Mouse (Mus musculus) hindbrain, embryonic 14.5 days (tissue): Measurements from ENCODE around the gene Atp1b1. TPM values are rescaled to one million over a fixed set of nuclear protein-coding genes. Genes with fewer than 3 reads are reported as not detected.
A peak's percentile ranks its signal among the peaks of the same experiment; 100 is the strongest.

Experiments
- ATAC-seq: fragments of 200-750 bp; cut with Nextera tagmentation; 2 replicates; pipeline ENCODE4 v1.8.0; 2017; ENCODE audit warnings: moderate number of reproducible peaks, mild to moderate bottlenecking, moderate TSS enrichment, moderate library complexity; ENCODE audit not compliant: low FRiP score
- DNase-seq: peaks from one replicate; pipeline ENCODE4 v3.0.0-alpha.2; 2015; ENCODE audit warnings: low spot score
- H3K27ac ChIP-seq: fragments of 300-500 bp; sonication (generic); 2 replicates; pipeline ENCODE4 v1.5.1; 2014; ENCODE audit warnings: mild to moderate bottlenecking, moderate library complexity
- H3K27me3 ChIP-seq: fragments of 300-500 bp; sonication (generic); 2 replicates; pipeline ENCODE4 v1.6.1; 2014; ENCODE audit warnings: mild to moderate bottlenecking, low read length, mixed read lengths; ENCODE audit not compliant: control insufficient read depth, insufficient read depth
- H3K36me3 ChIP-seq: fragments of 300-500 bp; sonication (generic); replicated peaks from 2 replicates; pipeline ENCODE4 v1.6.1; 2014; ENCODE audit not compliant: control insufficient read depth, insufficient read depth
- H3K4me1 ChIP-seq: fragments of 300-500 bp; sonication (generic); replicated peaks from 2 replicates; pipeline ENCODE4 v1.6.1; 2014; ENCODE audit warnings: antibody characterized with exemption, low read length, mixed read lengths; ENCODE audit not compliant: control insufficient read depth, insufficient read depth
- H3K4me2 ChIP-seq: fragments of 300-500 bp; sonication (generic); replicated peaks from 2 replicates; pipeline ENCODE4 v1.6.1; 2014; ENCODE audit warnings: mild to moderate bottlenecking, moderate library complexity
- H3K4me3 ChIP-seq: fragments of 300-500 bp; sonication (generic); replicated peaks from 2 replicates; pipeline ENCODE4 v1.5.1; 2014; ENCODE audit warnings: mild to moderate bottlenecking, low read length
- H3K9ac ChIP-seq: fragments of 300-500 bp; sonication (generic); 2 replicates; pipeline ENCODE4 v1.6.1; 2014
- H3K9me3 ChIP-seq: fragments of 300-500 bp; sonication (generic); 2 replicates; pipeline ENCODE4 v1.6.1; 2016; ENCODE audit warnings: low read length; ENCODE audit not compliant: control insufficient read depth
- WGBS: fragments of 180-500 bp; shearing (Covaris S2); extraction: QIAGEN DNeasy Blood & Tissue Kit; methylation state at CpG from one replicate; pipeline ENCODE4 v1.1.7; 2014; 5-methylcytosine and 5-hydroxymethylcytosine counted together
- polyA plus RNA-seq: library from polyadenylated mRNA; unstranded; fragments of >200 nt; fragmentation: Nextera tagmentation; extraction: Ambion mirVana; gene quantifications from 2 replicates; pipeline ENCODE4 v1.2.1, GENCODE M21; 2014

The Atp1b1 gene
- polyA plus RNA-seq, 1 experiment from 2014 or later = 237 TPM

DNA sequence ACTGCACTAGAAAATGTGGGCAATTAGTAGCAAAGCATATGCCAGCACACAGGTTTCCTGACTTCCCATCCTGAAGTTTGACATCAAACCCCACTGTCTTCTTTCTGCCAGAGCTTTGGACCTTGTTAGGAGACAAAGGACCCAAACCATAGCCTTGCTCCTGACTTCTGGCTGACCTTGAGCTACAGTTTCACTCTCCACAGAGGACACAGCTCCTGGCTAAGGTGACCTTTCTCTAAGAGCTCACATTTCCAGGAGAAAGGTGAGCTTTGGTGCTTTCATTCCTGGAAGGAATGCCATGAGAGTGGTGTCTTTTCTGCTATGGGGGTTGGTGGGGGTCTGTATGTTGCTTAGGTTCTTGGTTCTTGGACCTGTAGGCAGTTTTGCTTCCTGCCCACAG is 25.6 kb upstream of the Atp1b1 start:
- no peaks in the 10 kb centered on the region for H3K36me3 ChIP-seq
- H3K4me1 ChIP-seq = no peaks in the 10 kb centered on the region
- no peak overlapping the region for H3K4me2 ChIP-seq
- no peak overlapping the region for H3K27ac ChIP-seq
- DNase-seq = no peak
- H3K27me3 ChIP-seq = no peaks in the 10 kb centered on the region
- no peak for ATAC-seq
- H3K9me3 ChIP-seq = no peaks in the 10 kb centered on the region
- no peak overlapping the region for H3K9ac ChIP-seq
- no peak overlapping the region for H3K4me3 ChIP-seq

DNA sequence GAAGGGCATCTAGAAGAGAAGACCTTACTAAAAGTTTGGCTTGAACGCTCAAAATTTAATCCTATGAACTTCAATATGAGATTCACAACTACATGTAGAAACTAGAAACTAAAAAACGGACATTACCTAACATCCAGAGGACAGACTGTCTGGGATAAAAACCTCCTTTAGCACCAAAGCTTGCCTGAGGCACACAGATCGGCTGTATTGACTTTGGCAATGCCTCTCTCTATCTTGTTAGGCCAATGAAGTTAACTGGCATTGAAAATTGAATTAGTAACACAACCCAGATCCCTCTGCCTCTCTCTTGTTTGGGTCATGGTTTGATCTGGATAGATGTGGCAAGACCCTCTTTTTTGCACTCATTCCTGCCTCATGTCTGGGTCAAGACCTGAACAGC is 24.7 kb upstream of the Atp1b1 start:
- no peaks in the 10 kb centered on the region for H3K4me1 ChIP-seq
- ATAC-seq = no peak
- H3K27ac ChIP-seq = no peak overlapping the region
- H3K4me3 ChIP-seq = no peak overlapping the region
- no peaks in the 10 kb centered on the region for H3K9me3 ChIP-seq
- H3K27me3 ChIP-seq = no peaks in the 10 kb centered on the region
- H3K4me2 ChIP-seq = no peak overlapping the region
- WGBS = 73% methylated on average over 3 of the region's 3 CpGs
- DNase-seq = no peak
- H3K9ac ChIP-seq = no peak overlapping the region
- no peaks in the 10 kb centered on the region for H3K36me3 ChIP-seq

DNA sequence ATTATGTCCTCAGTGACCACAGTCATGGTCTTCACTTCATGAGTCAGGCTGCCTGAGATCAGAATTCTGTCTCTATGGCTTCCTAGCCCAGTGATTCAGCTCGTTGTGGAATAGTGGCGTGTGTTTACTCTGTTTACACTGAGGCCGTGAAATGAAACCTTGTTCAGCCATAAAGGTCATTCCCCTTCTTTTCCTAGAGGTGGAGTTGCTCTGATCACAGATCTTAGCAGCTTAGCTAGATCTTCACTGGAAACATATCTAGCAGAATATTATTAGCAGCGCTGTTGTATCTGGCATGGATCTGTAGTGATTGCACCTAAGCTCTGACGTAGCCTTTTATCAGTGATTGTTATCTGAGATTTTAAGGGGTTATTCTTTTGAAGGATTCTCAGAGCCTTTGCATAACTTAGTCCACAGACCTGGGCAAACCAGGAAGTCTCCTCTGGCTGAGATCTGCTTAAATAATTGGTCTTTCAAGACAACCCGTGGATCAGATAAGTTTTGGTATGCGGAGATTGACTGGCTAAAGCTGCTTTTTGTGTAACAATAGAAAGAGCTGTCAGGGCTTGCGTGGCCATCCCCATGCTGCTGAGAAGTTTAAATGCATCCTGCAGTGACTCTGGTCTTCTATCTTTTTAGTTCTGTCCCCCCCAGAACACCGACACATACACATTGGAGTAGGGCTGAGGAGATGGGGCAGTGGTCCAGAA is 23.6 kb upstream of the Atp1b1 start:
- Histone ChIP-seq H3K4me2 (no peak overlapping the region), H3K27ac (no peak overlapping the region), H3K9me3 (no peaks in the 10 kb centered on the region), H3K36me3 (no peaks in the 10 kb centered on the region), H3K4me1 (no peaks in the 10 kb centered on the region), H3K9ac (no peak overlapping the region), H3K4me3 (no peak overlapping the region), H3K27me3 (no peaks in the 10 kb centered on the region)
- ATAC-seq (no peak), DNase-seq (no peak)
- WGBS = 61% methylated on average over 9 of the region's 9 CpGs

DNA sequence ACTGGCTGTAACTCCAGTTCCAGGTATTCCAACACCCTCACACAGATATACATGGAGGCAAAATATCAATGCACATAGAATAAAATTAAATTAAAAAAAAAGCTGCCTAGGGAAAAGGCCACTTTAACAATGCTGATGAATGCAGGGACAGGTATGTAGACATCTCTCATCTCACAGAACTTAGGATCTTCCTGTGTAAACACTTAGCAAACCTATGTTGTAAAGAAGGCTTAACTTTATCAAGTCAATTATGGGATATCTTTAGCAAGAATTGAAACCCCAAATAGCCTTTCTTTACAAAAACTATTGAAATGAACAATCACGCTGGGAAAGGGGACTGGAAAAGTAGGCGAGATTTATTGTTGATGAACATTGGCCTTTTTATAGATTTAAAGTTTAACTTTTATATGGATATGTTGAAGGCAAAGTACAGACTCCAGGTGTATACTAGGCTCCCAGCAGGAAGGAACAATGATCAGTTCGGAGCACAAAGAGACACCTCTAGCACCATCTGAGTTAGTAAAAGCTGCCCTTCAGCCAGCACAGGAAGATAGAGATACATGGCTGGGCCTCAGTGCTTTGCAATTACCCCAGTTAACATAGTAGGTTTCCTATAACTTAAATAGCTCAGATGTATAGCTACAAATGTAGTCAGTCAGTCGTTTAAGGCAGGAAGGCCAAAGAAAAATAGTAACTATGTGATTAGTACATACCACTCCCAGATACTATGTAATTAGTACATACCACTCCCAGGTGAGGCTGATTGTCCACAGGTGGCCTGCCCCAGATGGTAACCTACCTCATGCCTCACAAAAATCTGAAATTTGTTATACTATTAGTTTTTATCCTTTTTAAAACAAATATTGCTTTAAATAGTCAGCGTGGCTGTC is 22.8 kb upstream of the Atp1b1 start:
- Histone ChIP-seq H3K4me1 (no peaks in the 10 kb centered on the region), H3K27ac (no peak overlapping the region), H3K27me3 (no peaks in the 10 kb centered on the region), H3K9me3 (no peaks in the 10 kb centered on the region), H3K4me2 (no peak overlapping the region), H3K9ac (no peak overlapping the region), H3K4me3 (no peak overlapping the region), H3K36me3 (no peaks in the 10 kb centered on the region)
- ATAC-seq (no peak), DNase-seq (no peak)
- WGBS = 88% methylated on average over 5 of the region's 5 CpGs

DNA sequence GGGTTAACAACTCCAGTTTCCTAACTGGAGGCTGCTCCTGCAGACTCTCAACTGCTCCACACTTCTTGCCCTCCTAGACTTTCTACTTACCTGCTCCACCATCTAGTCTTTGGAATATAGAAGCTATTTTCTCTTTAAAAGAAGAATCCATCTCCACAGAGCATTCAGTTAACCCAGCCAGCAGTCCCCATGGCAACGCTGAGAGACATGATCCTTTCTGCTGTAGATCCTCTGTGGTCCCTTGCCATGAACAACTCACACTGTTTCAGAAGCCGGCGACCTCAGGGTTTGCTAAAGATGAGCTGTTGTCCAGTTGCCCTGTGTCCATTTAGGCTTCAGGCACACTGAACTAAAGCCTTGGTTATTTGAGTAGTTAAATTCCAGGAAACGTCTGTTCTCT is 17.7 kb upstream of the Atp1b1 start:
- H3K36me3 ChIP-seq = no peaks in the 10 kb centered on the region
- no peaks in the 10 kb centered on the region for H3K9me3 ChIP-seq
- H3K4me1 ChIP-seq = no peaks in the 10 kb centered on the region
- WGBS = 86% methylated on average over 4 of the region's 4 CpGs
- no peak overlapping the region for H3K4me3 ChIP-seq
- no peak overlapping the region for H3K9ac ChIP-seq
- H3K4me2 ChIP-seq = no peak overlapping the region
- H3K27ac ChIP-seq = no peak overlapping the region
- H3K27me3 ChIP-seq = no peaks in the 10 kb centered on the region
- ATAC-seq = no peak
- DNase-seq = no peak

DNA sequence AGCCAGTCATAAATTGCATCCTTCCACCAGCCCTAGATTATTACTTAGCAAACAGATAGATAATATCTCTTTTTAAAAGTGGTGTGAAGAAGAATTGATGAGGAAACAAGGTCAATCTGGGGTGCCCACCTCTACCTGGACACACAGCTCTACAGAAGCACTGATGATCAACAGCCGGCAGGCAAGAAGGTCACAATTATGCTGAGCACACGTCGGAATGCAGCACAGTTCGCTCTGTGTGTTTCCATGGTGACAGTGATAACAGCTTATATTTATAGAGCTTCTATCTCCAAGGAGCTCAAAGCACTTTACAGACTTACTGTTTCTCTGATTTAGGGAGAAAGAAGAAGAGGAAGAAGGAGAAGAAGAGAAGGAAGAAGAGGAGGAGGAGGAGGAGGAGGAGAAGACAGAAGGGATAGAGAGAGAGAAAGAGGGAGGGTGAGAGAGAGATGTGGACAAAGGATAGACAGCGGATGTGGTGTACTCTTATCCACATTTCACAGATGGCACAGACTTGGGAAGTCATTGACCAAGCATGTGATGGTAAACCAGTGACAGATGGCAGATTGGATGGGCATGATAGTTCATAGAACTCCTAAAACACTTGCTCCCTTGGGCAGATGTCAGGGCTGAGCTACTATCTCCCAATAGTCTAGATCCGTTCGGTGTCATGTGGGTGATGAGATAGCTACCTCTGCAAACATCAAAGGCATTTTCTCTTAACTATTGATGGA is 16.8 kb upstream of the Atp1b1 start:
- peak; percentile 56 for DNase-seq
- H3K4me2 ChIP-seq = no peak overlapping the region
- H3K4me1 ChIP-seq = no peaks in the 10 kb centered on the region
- H3K27me3 ChIP-seq = no peaks in the 10 kb centered on the region
- no peaks in the 10 kb centered on the region for H3K36me3 ChIP-seq
- no peak overlapping the region for H3K27ac ChIP-seq
- H3K9me3 ChIP-seq = no peaks in the 10 kb centered on the region
- H3K9ac ChIP-seq = no peak overlapping the region
- no peak overlapping the region for H3K4me3 ChIP-seq
- ATAC-seq = peak; percentile 74
- 54% methylated on average over 7 of the region's 7 CpGs for WGBS

DNA sequence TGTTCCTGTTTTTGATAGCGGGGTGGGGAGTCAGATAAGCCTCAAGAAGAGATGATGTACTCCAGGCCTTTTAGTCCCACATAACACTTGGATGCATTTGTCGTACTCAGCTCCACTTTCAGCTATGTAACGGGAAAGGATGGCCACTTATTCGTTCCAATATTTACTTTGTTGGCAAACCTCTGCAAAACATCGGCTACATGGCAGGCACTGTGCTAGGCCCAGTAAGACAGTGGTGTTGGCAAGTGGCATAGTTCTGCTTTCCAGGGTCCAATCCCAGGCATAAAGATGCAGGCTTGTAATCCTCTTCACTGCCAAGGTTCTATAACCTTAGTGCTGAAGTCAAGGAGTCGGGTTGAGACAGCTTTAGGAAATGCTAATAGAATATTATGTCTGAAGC is 16.2 kb upstream of the Atp1b1 start:
- Histone ChIP-seq H3K4me1 (no peaks in the 10 kb centered on the region), H3K4me2 (no peak overlapping the region), H3K4me3 (no peak overlapping the region), H3K27me3 (no peaks in the 10 kb centered on the region), H3K9me3 (no peaks in the 10 kb centered on the region), H3K36me3 (no peaks in the 10 kb centered on the region), H3K9ac (no peak overlapping the region), H3K27ac (no peak overlapping the region)
- WGBS = 89% methylated on average over 6 of the region's 6 CpGs
- ATAC-seq = no peak
- DNase-seq = no peak

DNA sequence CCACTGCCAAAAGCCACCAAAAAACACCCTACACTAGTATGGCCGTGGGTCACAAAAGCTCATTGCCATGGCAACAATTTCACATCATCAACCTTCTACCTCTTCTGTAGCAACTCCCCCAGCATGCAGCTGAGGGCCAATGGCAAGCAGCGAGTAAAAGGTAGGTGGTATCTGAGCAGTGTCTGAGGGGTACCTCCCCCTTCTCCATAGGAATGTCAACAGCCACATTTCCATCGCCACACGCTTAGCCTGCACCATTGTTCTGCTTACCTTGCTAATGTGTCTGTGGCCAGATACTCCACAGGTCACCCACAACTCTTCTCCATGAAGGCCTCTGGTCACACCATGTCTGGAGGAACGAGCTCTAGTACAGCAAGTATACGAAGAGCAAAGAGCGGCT is 15.2 kb upstream of the Atp1b1 start:
- Histone ChIP-seq H3K4me1 (no peaks in the 10 kb centered on the region), H3K36me3 (no peaks in the 10 kb centered on the region), H3K4me2 (no peak overlapping the region), H3K27me3 (no peaks in the 10 kb centered on the region), H3K9ac (no peak overlapping the region), H3K4me3 (no peak overlapping the region), H3K27ac (no peak overlapping the region), H3K9me3 (no peaks in the 10 kb centered on the region)
- 89% methylated on average over 7 of the region's 7 CpGs for WGBS
- ATAC-seq (no peak; the same call in 1 of the 2 replicates), DNase-seq (no peak)

DNA sequence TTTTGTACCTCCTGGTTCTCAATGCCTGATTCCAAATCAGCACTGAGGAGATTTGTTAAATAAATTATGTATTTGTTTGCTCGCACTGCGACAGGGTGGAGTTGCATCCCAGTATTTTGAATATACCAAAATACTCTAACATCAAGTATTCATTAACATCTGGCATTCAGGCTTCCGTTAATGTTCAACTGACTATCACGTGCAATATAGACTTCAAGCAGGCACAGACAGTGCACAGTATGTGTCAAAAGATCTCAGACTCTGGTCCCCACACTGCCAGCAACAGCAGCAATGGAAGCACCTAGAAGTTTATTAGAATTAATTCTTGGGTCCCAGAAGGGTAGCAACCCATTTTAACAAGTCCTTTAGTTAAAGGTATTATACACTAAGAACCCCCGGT is 13.5 kb upstream of the Atp1b1 start:
- Histone ChIP-seq H3K4me1 (no peaks in the 10 kb centered on the region), H3K27ac (no peak overlapping the region), H3K4me3 (no peak overlapping the region), H3K36me3 (no peaks in the 10 kb centered on the region), H3K4me2 (no peak overlapping the region), H3K27me3 (no peaks in the 10 kb centered on the region), H3K9me3 (no peaks in the 10 kb centered on the region), H3K9ac (no peak overlapping the region)
- DNase-seq (no peak), ATAC-seq (no peak)
- WGBS = 92% methylated on average over 5 of the region's 5 CpGs
